Mouse (Mus musculus) monocyte, adult 2 months (primary cell): ENCODE measurements around the gene Samd5.
A peak's percentile ranks its signal among the peaks of the same experiment; 100 is the strongest.

Source experiments
- DNase-seq, 2 experiments: peaks; one replicate each; pipeline ENCODE4 v3.0.0; 2022; ENCODE audit warnings: low spot score in 2 of 2, low read depth in 1 of 2

Samd5 gene

GRCm38 (mm10) chr10:9575605-9576004 lies 99.4 kb downstream of the Samd5 start:
- peak in 1 of 2 experiments; percentile 6 for DNase-seq

GRCm38 (mm10) chr10:9574135-9574534 lies 100.9 kb downstream of the Samd5 start:
- no peak for DNase-seq
